Mouse (Mus musculus): ENCODE measurements around the gene Grin2d.
A peak's percentile ranks its signal among the peaks of the same experiment; 100 is the strongest.

The Grin2d gene

DNA sequence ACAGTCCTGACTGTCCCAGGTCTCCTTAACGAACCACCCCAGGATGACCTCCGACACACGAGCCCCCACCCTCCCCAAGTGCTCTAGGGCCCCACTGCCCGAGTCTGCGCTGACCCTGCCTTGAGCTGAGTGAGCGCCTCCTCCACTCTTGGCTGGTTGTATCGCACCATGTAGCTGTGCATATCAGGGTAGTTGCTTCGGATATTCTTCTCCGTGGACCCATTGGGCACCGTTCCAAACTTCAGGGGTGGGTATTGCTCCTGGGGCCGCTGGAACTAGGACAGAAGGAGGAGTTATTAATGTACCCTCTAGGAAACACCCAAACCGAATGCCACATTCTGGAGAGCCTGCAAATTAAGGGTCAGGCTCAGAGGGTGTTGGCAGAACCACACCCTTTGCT, 25.1 kb downstream of the Grin2d start:
- no peak for DNase-seq (ENCODE audit: low spot score)

DNA sequence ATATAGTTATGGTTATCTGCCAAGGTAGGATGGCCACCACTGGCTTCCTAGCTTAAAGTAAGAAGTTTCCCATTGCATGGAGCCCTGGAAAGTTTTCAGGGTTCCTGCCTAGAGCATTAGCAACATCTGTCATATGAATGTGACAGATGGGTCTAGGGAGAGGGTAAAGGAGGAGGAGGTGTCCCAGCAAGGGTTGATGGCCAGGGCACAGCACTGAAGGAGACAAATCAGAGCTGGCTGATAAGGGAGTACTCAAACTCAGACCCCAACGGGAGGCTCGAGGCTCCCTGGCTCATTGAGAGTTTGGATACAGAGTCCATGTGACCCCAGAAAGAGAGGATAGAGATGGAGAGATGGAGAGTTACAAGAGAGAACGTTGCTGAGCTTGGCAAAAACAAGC, 27.5 kb downstream of the Grin2d start:
- DNase-seq (ENCODE audit: low spot score) = no peak

DNA sequence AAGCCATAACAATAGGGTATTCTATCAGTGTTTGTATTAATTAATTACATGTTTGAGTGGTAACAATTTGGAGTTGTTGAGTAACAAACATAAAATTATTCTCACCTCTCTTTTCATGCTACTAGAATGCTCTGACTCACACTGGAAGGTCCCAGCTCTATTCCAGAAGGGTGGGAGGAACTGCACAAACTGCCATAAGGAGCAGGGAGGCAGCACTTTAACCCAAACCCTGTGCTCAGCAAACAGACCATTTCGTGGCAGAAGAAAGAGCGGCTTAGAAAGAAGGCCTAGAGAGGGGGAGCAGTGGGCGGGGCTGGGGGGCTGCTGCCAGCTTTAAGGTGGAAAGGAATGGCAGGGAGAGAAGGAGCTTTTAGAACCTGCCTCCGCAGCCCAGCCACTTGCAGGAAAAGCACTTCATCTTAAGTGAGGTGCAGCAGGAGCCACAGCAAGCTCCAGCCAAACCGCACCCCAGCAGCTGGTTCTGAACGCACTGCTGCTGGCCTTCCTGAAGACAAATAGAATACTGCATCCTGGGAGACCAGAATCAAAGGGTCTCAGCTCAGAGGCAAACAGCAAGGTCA, 29.6 kb downstream of the Grin2d start:
- no peak for DNase-seq (ENCODE audit: low spot score)

DNA sequence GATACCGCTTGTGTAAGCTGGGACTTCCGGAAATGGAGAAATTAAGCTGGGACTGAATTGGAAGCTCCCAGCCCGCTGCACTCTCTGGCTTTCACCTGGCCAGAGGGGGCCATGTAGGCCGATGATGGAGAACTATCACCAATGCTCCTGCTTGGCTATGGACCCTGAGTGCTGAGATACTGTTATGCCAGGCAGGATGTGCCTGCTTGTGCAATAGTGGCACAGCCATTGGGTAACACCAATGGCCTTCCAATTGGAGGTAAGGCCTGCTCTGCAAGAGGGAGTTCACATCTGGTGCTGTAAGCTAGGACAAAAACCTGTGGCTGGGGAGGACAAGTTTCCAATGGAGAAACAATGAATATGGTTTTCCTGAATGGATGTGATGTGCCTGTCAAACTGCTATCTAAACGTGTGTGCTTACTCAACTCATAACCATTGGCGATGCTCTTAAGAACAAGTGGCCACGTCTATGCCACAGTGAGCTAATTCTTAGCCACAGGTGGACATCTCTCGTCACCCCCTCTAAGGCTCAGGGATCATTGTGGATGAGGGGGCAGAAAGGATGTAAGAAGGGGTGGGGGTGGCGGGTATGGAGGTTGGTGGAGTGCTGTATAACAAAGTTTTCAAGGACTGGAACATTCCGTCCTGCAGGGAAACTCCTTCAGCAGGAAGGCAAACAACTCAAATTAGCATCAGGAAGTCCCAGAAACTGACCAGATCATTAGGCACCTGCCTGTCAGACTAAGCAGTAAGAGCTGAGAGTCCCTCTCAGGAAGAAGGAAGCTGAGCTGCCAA, 35.0 kb downstream of the Grin2d start:
- DNase-seq (ENCODE audit: low spot score) = no peak

DNA sequence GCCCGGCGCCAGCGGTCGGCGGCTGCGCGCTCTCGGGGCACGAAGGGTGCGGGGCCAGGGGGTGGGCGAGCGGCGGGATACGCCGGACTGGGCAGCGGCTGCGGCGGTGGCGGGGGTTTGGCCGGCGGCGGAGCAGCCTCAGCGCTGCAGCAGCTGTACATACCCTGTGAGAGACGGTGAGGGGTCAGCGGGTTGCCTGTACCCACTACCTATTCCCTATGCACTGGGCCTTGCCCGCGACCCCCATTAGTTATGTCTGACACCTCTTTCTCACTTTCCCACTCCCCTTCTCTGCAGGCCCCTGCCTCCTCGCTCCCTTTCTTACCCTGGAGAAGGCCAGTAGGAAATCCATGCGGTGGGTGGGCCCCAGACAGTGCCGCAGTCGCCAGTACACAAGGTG, 44.3 kb downstream of the Grin2d start:
- DNase-seq (ENCODE audit: low spot score) = no peak

DNA sequence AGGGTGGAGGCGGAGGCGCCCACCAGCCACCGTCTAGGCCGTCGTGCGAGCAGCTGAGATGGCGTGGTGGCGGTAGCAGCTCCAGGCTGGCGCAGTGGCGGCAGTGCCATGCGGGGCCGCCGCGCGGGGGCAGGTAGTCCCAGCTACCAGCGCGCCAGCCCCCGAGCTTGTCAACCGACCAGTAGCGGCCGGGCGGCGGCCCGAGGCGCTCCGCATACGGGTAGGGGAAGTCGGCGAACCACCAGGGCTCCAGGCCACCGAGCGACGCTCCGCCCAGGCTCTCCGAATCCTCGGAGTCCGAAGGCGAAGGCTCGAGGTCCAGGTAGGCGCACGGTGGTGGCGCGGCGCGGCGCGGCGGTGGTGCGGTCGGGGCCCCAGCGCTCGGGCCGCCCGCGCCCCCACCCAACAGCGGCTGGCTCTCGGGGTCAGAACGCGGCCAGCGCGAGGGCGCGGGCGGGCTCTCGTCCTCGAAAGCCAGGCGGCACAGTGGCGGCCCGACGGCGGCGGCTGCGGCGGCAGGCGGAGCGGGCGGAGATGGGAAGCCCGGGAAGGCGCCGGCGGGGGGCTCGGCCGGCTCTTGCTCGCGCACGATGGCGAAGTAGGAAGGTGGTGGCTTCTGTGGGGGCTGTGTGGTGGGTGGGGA, 44.9 kb downstream of the Grin2d start:
- DNase-seq (ENCODE audit: low spot score) = peak; percentile 13

DNA sequence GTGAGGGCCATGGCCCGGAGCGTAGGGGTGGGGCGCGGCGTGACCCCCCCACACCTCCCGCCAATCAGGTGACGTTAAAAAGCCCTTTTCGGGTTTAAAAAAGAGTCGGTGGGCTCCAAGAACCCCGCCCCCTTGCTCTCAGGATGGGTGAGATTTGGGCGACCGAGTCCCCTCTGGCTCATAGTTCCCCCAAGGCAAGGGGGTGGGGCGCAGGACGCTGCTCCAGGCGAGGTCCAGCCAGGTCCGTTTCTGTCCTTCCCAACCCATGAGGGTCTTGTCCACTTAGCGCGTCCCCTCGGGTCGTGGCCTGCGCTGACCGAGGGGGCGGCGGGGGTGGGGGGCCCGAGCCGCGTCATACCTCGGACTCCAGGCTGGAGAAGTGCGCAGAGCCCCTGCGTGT, 45.8 kb downstream of the Grin2d start:
- no peak for DNase-seq (ENCODE audit: low spot score)

DNA sequence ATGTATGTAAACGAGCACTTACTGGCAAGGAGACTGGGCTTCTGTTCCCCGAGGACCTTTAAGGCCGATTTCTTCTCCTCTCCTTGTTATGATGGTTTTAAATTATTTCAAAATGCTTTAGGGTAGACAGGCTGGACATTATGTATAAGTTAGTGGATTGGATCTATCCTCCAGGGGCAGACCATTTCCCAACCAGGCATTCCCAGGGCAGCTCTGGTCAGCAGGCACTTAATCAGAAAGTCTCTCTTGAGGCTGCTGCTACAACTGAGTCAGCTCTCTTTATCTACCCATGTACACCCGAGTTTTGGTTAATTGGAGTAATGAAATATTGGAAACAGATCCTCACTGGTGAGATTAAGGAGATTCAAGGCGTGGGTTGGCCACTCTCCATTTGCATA, 47.1 kb downstream of the Grin2d start:
- DNase-seq (ENCODE audit: low spot score) = no peak

DNA sequence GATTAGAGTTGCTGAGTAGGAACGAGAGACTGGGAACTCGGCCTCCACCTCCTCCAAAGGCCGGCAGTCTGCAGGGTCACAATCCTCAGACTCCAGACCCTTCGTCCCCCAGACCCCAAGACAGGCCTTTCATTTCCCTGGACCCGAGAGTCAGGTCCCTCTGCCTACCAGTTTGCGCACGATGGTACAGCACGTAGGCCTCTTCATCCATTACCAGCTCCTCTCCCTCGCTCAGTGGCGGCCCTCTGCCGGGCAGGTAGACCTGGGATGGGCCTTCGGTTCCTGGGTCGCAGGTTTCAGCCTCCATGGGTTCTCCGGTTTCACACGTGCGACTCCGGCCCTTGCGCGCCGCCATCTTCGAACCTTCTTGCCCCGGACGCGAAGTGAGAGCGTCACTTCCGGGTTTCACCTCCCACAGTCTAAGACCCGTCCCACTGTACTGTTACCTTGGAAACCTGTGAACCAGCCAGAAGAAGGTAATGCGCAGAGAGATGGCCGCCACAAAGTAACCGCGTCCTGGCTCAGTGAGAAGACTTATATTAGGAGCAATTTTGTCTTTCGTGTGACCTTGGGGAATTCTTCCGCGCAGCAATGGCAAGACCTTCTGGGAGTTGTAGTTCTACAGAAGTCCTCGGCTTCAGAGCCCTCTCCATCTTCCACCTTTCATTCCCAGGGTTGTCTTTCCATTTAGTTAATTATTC, 47.6 kb downstream of the Grin2d start, which contains the start of gene Grwd1:
Grwd1 (minus strand) TSS at position 518 of the 701 bp plus-strand sequence.
- peak; percentile 82 for DNase-seq (ENCODE audit: low spot score)

DNA sequence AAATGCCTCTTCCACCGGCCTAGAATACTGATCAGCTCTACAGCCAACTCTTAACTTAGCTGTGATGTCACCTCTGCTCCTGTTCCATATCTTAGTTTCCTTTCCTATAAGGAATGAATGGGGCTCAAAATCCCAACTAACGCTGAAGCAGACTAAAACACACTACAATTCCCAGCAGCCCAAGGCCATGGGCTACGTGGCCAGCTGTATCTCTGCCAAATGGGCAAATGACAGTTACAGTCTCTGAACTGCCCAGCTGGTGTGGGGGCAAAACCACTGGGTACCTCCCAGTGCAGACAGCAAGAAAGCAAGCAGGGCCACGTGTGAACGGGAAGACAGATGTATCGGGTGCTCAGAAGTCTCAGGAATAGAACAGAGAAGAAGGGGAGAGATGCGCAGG, 51.5 kb downstream of the Grin2d start:
- no peak for DNase-seq (ENCODE audit: low spot score)

DNA sequence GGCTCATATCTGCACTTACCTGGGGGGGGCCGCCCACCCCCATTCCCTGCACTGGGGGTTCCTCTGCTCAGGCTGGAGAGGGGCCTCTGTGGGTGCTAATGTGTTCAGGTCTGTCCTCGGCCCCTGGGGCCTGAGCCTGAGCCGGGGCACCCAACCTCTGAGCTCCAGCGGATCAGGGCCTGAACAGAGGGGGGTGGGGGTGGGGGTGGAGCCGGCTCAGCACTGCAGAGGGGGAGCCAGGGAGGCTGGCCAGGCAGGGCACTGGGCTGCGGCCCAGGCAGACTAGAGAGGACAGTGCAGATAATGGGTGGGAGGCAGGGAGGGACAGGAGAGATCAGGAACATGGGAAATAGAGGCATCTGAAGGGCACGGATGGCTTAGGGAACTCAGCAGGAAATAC, 53.6 kb downstream of the Grin2d start, which contains the start of gene Kcnj14:
Kcnj14 (minus strand) TSS at position 185 of the 400 bp plus-strand sequence.
- DNase-seq (ENCODE audit: low spot score) = no peak

DNA sequence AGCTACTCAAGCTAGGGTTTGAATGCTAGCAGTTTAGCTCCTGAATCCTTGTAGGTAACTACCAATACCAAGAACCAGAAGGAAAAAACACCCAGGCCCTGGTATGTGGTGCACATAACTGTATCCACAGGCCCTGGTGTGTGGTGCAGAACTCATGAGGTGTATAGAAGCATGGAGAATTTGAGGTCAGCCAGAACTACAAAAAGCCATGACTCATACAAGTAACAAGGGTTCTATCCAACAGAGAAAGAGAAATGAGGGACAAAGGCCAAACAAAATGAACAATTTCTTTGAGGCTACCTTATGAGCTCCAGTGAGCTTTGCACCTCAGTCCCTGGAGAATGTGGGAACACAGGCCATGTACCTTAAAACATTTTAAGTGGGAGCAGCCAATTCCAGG, 57.3 kb downstream of the Grin2d start:
- no peak for DNase-seq (ENCODE audit: low spot score)

DNA sequence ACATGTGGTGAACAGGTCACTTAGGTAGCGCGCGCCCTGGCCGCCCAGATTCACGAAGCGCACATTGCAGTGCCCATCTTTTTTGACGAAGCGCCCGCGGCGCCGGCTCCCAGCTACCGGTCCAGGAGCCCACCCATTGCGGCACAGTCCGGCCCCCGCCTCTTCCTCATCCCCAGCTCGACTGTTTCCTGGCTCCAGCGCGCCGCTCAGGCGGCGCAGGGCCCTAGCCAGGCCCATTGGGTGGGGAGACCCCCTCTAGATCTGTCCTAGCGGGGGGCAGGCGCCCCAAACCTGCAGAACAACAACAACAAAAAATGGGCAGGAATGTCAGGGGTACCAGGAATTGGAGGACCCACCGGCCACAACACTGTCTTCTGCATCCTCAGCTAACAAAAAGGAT, 58.3 kb downstream of the Grin2d start:
- no peak for DNase-seq (ENCODE audit: low spot score)

DNA sequence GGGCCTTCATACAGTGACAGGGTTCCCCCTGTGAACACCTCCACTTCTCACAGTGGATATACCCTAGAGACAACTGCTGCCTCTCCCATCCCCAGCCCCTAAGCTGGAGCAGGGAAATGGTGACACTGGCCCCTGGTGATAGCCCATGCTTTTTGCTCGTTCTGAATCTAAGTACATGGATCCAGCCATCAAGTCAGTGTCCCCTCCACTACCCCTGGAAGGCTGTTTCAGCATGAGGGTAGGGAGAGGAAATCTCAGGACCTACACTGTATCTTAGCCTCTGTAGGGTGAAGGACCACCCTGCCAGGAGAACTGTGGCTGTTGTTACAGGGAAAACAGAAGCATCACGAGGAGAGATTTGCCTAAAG, 62.2 kb downstream of the Grin2d start:
- DNase-seq (ENCODE audit: low spot score) = no peak

DNA sequence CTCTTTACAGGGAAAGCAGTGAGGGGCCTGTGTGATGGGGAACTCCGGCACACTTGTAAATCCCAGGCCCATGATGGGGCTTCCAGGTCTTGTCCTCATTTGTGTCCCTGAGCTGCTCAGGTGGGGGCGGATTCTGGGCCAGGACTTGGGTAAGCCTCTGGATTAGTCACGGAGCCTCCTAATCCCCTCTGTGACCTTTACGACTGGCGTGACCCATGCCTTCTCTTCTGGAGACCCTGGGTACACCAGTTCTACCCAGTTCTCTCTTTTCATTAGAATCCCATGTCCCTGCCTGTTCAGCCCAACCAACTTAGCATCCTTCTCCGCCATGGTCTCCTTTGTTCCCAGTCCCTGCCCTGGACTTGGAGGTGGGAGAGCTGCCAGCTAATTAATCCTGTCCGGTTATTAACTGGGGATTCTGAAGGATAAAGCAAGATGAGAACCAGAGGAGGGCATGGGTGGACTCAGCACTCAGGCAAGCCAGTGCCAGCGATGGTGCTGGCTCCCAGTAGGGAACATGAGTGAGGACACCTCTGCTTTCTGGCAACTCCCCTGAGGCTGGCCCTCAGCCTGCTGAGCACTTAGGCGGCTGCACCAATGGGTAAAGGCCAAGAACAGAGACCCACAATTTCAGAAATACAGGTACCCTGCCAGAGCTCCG, 62.7 kb downstream of the Grin2d start:
- no peak for DNase-seq (ENCODE audit: low spot score)

DNA sequence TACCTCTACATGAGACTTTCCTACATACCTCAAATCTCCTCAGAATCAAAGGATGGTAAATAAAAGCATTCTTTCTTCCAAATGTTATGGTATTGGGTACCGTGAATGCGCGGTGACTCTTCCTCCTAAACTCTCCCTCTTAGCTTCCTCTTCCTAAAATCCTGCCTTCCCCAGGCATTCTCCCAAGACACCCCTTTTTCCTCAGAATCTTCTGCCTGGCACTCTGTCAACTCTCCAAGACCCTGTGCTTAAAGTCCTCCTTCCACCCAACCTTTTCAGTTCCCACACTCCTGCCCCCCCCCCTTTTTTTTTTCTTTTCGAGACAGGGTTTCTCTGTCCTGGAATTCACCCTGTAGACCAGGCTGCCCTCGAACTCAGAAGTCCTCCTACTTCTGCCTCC, 63.3 kb downstream of the Grin2d start:
- DNase-seq (ENCODE audit: low spot score) = no peak

DNA sequence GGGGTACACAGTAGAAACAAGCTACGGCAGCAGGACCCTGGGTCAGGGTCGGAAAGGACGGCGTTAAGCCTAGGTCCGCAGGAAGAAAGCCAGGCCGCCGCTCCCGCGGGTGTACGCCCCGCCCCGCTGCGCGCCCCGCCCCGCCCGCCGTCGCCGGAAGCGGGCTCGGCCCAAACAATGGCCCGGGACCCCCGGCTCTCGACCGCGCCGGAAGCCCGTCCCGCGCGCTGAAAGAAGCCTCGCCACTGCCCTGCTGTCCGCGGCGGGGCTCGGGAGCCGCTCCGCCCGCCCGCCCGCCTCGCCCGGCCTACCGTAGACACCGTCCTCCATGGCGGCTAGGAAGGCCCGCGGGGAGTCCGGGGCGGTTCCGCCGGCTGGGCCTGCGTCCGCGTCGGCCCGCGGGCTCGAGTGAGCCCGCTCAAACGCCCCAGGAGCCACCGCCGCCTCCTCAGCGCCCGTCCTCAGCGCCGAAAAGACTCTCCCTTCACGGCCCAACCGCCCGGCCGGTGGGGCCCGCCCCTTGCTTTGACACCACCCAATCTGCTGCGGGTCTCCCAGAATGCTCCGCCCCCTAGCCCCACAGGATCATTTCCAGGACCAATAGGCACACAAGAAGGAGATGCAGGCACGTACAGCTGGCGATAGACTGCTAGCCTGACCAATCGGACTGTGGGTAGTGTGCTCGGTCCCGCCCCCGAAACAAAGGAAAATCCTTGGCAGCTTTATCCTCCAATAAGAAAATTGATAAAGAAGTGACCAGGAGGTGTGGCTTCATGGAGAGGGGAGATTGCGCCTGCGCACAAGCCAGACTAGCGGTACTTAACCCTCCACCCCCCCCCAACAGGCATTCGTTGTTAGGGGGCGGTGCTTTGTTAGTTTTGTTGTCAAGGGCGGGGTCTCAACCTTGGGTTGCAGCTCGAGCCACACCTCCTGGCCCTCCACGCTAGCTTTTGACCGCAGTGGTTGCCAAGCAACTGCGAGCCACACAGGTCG, 64.1 kb downstream of the Grin2d start, which contains the start of gene Cyth2:
Cyth2 (minus strand) TSS at position 795 of the 993 bp plus-strand sequence.
- peak; percentile 100 for DNase-seq (ENCODE audit: low spot score)

DNA sequence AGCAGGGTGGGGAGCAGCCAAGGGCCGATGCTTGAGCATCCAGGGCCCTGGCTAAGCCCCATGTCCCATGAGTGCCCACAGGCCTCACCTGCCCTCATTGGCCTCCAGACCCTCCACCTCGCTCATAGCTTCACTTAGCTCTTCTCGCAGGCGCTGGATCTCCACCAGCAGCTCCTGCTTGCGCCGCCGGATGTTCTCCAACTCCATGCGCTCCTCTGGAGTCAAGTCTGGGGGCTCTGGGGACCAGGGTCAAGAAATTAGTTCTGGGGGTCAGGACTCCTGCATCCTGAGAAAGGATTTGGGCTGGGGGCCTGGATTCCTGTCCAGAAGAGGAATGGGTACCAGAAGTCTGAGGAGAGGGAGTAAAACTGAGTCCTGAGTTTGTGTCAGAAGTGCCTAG, 65.3 kb downstream of the Grin2d start:
- no peak for DNase-seq (ENCODE audit: low spot score)

DNA sequence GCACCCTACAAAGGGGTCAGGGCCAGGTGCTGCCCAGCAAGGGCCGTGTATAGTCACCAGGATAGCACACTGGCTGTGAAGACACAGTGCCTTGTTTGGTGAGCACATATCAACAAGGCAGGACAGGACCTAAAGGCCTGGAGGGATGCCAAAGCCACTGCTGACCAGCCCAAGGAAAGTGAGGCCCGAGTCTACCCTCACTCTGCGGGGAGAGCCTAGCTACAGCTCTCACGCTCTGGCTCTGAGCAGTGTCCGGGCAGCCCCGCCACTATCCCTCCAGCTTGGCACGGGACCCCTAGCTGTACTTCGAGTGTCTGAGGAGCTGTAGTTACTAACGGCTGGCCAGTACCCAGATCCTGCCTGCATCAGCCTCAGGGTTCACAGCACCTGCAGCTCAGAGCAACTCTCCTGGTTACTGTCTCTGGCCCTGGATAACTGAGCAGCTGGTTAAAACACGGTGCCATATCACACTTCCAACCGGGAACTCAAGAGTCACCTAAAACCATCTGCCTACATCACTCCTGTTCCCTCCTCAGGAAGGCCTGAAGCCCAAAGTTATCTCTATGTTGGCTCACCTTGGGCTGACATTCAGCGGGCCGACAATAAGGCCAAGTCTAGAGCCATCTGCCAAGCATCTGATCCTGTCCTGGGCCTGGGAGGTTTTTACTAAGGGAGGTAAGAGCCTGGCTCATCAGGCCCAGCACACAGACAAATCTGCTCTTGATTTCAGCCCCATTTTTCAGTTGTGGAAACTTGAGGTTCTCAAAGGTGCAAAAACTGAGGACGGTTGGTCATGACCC, 68.7 kb downstream of the Grin2d start:
- no peak for DNase-seq (ENCODE audit: low spot score)

DNA sequence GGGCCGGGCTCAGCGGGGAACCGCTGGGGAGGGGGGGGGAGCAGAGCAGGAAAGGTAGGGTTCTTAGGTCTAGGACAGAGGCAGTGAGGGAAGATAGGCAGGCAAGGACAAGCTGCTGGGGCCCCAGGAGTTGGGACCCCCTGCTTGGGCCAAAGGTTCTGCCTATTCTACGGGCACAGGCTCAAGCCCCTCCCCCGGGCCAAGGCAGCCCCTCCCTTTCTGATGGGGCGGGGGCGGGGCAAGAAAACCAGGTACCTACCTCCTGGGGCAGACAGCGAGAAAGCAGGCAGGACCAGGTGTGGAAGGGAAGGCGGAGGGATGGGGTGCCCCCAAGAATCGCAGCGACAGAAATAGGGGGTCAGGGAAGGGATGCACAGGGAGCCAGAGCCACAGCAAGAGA, 69.7 kb downstream of the Grin2d start:
- DNase-seq (ENCODE audit: low spot score) = no peak

Measured in layer of hippocampus, adult 11-12 months (tissue).